Mouse (Mus musculus): ENCODE measurements around the gene Rab23.
A peak's percentile ranks its signal among the peaks of the same experiment; 100 is the strongest.
"Not testable (repeated sequence)": the region's sequence is repeated elsewhere in the genome, so short reads cannot be mapped to it uniquely, and the experiment has no call there.

Rab23 gene

GRCm38 (mm10) chr1:33734001-33734685 is 14.5 kb downstream of the Rab23 start:
- no peak for DNase-seq

DNA sequence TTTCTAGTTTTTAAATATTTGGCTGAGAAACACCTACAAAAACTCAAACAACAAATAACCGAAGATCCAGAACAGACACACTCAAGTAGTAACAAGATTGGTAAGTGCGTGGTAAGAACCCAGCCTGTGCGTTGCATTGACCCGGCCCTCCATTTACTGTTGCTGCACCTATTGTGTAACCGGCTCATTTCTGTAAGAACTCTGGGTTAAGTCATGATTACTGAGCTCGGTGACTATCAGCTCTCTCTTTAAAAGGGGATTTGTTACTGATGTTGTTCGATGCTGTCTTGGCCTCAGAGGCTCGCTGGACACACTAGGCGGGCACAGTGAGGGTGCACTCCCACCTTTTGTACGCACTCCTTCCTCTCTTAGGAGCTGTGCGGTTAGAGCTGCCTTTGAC is 18.6 kb downstream of the Rab23 start:
- no peak for DNase-seq

DNA sequence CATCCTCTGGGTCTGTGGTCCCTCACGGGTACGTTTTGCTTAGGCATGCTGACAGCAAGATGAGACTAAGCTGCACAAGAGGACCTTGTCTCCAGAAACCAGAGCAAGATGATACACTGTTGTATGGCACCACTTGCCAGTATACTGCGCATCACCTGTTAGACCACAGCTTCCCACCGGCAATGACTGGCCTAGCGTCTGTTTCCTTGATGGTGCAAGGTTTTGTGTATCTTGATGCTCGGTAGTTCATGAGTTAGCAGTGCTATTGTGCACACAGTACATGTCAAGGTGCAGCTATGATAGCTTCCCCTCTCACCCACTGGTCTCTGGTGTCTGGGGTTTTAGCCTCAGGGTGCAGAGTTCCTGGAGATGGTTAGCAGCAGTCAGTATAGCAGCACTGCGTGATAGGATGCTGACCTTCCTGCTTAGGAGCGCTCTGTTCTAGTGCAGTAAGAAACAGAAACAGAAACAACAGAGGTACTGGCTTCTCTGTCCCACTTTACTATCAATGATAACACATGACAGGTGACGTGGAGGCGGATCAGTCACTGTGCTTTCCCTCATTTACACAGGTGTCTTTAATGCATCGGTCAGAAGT is 19.1 kb downstream of the Rab23 start:
- DNase-seq = no peak

DNA sequence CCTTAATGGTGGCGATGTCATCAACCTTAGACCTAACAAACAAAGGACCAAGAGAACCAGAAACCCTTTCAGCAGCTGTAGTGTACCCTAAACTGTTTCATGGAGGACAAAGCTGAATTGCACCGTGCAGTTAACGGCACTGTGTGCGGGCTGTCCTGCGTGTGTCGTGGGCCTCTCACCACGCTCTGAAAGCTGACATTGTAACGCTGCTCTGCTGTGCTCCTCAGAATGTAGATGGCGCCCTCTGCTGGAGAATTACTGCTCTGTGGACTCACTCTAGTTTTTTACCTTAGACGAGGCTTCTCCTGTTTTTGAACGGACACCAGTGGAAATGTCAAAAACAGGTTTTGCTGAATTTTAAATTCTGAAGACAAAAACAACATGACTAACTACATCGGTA is 19.6 kb downstream of the Rab23 start:
- DNase-seq = peak; percentile 81 to 83

DNA sequence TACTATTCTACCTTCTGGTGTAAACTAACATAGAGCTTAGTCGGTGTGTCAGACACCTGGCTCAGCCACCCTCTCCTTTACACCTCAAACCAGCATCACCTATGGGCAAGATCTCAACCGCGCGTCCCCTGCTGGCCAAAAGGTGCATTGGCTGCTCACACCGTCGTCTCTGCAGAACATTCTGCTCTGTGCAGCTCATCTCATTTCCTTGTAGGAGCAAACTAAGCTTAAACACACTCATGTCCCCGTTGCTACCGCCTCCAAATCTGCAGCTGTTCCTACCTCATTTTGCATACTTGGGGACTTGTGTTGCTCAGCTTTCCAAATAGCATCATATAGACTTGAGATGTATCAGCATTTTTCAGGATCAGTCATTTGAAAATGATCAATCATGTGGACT is 23.2 kb downstream of the Rab23 start:
- peak; percentile 33 to 48 for DNase-seq

DNA sequence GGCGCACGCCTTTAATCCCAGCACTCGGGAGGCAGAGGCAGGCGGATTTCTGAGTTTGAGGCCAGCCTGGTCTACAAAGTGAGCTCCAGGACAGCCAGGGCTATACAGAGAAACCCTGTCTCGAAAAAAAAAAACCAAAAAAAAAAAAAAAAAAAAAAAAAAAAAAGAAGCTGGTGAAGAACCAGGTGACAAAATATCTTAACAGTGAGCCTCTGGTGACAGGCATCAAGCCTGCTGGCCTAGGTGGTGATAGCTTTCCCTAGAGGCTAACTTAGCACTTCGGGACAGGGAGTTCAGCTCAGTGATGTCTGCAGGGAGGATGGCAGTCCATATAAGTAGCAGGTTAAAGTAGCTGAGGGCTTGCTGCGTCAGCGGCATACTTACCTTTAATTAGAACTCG is 25.1 kb downstream of the Rab23 start:
- DNase-seq = not testable (repeated sequence)

GRCm38 (mm10) chr1:33745901-33746300 is 26.2 kb downstream of the Rab23 start:
- DNase-seq = no peak

- no peak for DNase-seq
These were observed 29.4 kb downstream of the Rab23 start for GRCm38 (mm10) chr1:33749109-33749508.

DNA sequence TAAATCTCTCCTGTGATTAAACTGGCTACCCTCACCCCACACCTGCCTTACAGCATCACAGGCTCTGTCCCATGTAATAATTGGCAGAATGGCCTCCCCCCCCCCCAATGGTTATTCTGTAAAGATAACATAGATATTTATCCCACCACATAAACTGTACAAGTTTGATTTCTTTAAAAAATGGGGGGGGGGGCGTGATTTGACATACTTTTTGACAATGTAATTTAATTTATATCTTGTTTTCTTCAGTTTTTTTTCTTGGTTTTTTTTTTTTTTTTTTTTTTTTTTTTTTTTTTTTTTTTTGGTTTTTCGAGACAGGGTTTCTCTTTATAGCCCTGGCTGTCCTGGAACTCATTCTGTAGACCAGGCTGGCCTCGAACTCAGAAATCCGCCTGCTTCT is 30.0 kb downstream of the Rab23 start:
- DNase-seq = not testable (repeated sequence)

DNA sequence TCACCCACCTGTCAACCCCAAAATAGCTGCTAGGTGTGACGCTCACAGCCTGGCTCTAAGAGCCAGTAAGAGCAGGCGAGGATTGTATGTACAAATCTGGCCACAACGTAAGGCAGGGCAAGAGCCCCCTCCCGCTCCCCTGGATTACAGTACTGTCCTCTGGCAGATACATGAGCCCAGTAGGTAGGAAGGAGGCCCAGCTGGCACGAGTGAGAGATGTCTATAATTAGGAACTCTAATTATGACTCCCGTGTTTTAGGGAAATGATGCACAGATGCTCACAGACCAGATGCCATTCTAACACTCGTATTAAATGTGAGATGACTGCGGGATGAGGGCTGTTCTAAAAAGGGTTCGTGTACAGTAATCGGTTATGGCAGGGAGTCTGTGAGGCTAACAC is 31.6 kb downstream of the Rab23 start:
- no peak for DNase-seq

DNA sequence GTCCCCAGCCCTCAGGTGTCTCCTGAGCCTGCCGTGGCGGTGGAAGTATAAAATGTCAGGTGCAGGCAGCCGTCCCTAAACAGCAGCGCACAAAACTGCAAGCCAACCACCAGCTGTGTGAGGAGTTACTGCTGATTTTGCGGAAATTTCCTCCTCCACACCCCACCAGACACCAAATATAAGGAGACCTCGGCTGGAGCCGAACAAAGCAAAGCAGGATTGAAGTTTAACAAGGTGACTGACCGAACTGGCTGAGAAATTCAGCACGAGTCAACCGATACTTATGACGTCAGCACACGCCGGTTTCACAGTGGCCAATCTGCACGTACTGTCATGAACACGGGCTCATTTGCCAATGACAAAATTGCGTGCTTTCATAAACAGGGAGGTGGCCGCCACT is 34.4 kb downstream of the Rab23 start:
- no peak for DNase-seq

DNA sequence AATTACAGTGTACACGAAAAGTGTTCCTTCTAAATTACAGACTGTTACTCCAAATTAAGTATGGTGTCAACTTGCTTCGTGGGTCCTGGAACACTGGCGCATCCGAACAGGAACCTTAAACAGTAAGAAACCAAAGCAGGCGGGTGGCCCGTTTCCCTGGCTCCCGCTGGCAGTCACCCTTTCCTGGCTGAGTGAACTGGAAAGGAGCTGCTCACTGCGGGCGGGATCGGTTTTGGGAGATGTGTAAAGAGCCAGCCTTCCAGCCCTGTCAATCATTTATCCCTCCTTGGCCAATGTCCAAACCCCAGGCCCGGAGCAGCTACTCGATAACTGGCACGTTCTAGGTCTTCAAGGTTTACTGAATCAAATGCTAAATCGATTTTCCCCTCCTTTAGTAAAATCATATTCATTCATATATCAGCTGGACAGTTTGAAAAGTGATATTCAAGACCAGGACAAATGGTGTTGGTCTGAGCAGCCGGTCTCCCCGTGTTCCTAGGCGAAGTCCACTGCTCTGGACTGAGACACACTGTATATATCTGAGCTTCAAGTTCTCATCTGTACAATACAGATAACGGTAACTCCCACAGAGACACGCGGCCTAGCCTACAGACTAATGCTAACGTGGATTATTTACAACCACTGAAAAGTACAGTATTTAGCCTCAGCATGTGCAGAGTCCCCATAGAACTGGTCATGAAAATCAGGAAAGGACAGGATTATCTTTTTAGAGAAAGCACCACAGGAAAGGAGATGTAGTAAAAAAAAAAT is 35.5 kb downstream of the Rab23 start:
- DNase-seq = no peak

GRCm38 (mm10) chr1:33755799-33756198 is 36.1 kb downstream of the Rab23 start:
- DNase-seq = no peak

GRCm38 (mm10) chr1:33756258-33757032 is 36.8 kb downstream of the Rab23 start:
- no peak for DNase-seq

- peak; percentile 9 to 10 for DNase-seq
These were observed 37.3 kb downstream of the Rab23 start for GRCm38 (mm10) chr1:33757033-33757413.

DNA sequence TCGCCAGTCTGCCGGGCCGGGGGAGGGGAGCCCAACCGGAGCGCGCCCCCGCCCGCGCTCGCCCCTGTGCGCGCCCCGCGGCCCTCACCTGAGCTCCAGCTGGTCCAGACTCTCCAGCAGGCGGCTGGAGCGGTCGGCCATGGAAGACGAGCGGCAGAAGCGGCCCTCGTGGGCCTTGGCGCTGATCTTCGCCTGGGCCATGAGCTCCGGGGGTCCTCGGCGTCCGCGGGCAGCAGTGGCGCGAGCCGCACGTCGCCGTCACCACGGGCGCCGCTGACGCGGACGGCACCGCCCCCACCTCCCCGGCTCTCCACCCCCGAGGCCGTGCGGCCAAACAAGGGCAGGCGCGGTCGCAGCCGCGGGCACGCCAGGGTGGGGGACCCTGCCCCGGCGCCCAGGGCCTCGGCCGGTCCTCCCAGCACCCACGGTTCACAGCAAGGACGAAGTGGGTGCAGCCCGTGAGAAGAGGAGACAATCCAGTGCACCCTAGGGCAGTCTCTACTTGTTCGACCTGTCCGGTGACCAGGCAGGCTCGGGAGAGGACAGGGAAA is 37.9 kb downstream of the Rab23 start, which contains the start of gene Bag2:
Gene Bag2 (minus strand): TSS at position 305 of the 551 bp plus-strand sequence.
- peak; percentile 51 to 56 for DNase-seq

DNA sequence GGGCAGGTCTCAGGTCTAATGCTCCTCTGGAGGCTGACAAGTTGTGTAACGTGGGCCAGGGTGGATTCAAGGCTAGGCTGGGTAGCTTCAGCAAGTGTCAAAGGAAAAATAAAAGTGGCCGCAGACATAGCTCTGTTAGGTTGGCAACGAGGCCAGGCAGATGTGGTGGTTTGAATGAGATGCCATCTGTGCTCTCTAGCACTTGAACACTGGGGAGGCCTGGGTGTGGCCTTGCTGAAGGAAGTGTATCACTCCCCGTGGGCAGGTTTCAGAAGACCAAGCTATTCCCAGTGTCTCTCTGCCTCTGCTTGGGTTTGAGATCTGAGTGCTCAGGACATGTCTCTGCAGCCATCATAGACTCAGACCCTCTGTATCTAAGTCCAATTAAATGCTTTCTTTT is 38.8 kb downstream of the Rab23 start:
- DNase-seq = peak in 1 of 2 experiments; percentile 3

DNA sequence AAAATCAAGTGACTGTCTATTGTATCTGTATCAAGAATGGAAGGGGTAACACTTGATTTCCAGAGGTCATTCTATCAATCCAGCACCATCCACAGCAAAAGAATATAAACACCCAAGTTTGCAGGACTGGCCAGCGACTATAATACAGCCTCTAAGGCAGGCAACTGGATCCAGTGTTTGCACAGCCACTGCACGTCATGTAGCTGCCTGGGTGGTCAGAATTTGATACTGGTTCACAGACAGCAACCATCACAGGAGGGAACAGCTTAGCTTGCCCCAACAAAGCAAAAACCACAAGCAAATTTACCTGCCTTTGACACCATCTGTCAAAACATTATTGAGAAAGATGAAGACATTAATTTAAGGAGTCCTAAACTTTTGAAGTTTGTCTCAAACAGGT is 44.1 kb downstream of the Rab23 start:
- no peak for DNase-seq

- no peak for DNase-seq
These were observed 45.9 kb downstream of the Rab23 start for GRCm38 (mm10) chr1:33765468-33766080.

GRCm38 (mm10) chr1:33766520-33767508 is 47.1 kb downstream of the Rab23 start:
- DNase-seq = no peak
